28 mouse cellular contexts compared by ENCODE assay signal in genomic region chr1:64005194-64005593, GRCm38 (mm10).
DNase-seq lines count a peak whose midpoint lies in the region; ATAC-seq and TF ChIP-seq lines count a peak whose summit lies in the region.
"Had no signal": no experiment of that assay in that cellular context is flagged by ENCODE, and none has a peak within 500 bp of the region (broad histone marks: within the 10 kb centered on the region; RNA-seq: fewer than 3 reads in every experiment).

No protein-coding gene starts in this region.

- no peak overlapping the region for H3K4me3 ChIP-seq in C2C12 (ENCODE audit: insufficient read depth, poor library complexity, severe bottlenecking)
- no peak overlapping the region for H3K4me3 ChIP-seq in stomach, postnatal 0 days (ENCODE audit: low read depth, low read length)
- H3K4me3 ChIP-seq: forebrain, embryonic 10.5 days; forebrain, embryonic 13.5 days; heart, embryonic 12.5 days; heart, embryonic 15.5 days; hindbrain, embryonic 10.5 days; hindbrain, embryonic 13.5 days; intestine, embryonic 15.5 days had no signal

- no peaks in the 10 kb centered on the region for H3K79me2 ChIP-seq in C2C12 (ENCODE audit: control insufficient read depth, insufficient read depth)

- no peak overlapping the region for H3K9ac ChIP-seq in stomach, postnatal 0 days (ENCODE audit: low read length)
- H3K9ac ChIP-seq: forebrain, embryonic 13.5 days; forebrain, postnatal 0 days; heart, embryonic 12.5 days; heart, embryonic 15.5 days; hindbrain, embryonic 13.5 days; intestine, embryonic 15.5 days had no signal

- no peaks in the 10 kb centered on the region for H3K27me3 ChIP-seq in C2C12 (ENCODE audit: control insufficient read depth, insufficient read depth, insufficient read length)
- no peaks in the 10 kb centered on the region for H3K27me3 ChIP-seq in Patski
- no peaks in the 10 kb centered on the region for H3K27me3 ChIP-seq in stomach, postnatal 0 days (ENCODE audit: control insufficient read depth, insufficient read depth, low read length)
- H3K27me3 ChIP-seq: forebrain, embryonic 13.5 days; heart, embryonic 12.5 days; heart, embryonic 15.5 days; hindbrain, embryonic 13.5 days; intestine, embryonic 15.5 days had no signal

- DNase-seq in heart, adult 11 months: peak; percentile 49
- DNase-seq in heart, adult 8-10 months (ENCODE audit: low spot score): no peak
- peak; percentile 33 for DNase-seq in Patski (ENCODE audit: low read depth, low spot score)
- peak; percentile 36 for DNase-seq in stomach, postnatal 0 days (ENCODE audit: low spot score)
- no peak for DNase-seq in frontal cortex, postnatal 25 days (ENCODE audit: low spot score in 2 of 2)
- no peak for DNase-seq in c-Kit-positive CD71-positive TER-119-positive erythroid progenitor cells, embryonic 14.5 days (ENCODE audit: low spot score)
- DNase-seq: adrenal gland, postnatal 10 days; adrenal gland, postnatal 36 days; cerebellum, adult 11-12 months; cerebellum, adult 8-10 months; cerebellum, postnatal 10 days; cerebellum, postnatal 36 days; embryo, embryonic 11 days; forebrain, postnatal 0 days; gastrocnemius, postnatal 36 days; heart, postnatal 10 days; heart, postnatal 36 days; kidney, adult 11 months had no signal

- TF ChIP-seq CTCF in C2C12 (IDR thresholded peaks at IDR 0.05; ENCODE audit: control insufficient read depth, insufficient read depth, insufficient read length) (no peak), Patski (IDR thresholded peaks at IDR 0.05) (no peak)
- TF ChIP-seq CTCF in stomach, postnatal 0 days (IDR thresholded peaks at IDR 0.05; ENCODE audit: low read depth): no peak

- no peaks in the 10 kb centered on the region for H3K79me3 ChIP-seq in C2C12 (ENCODE audit: low read depth)

- no peaks in the 10 kb centered on the region for H3K36me3 ChIP-seq in C2C12 (ENCODE audit: control insufficient read depth, insufficient read depth)
- H3K36me3 ChIP-seq in stomach, postnatal 0 days (ENCODE audit: control insufficient read depth, insufficient read depth, low read length): no peaks in the 10 kb centered on the region
- H3K36me3 ChIP-seq: forebrain, embryonic 10.5 days; heart, embryonic 12.5 days; heart, embryonic 15.5 days; hindbrain, embryonic 10.5 days; hindbrain, embryonic 13.5 days; intestine, embryonic 15.5 days had no signal

- in situ Hi-C loops in Patski (cut with MboI; ENCODE audit: low pct_unique_long_range_greater_than_20kb): no loop called here

- CTCF ChIA-PET in Patski (lab: Charles Lee): interaction anchor here (1.2 to 1.7 kb wide), 2 partner anchors 10 to 108 kb away, joined by 3 to 5 read pairs; no protein-coding TSS in a partner anchor

- POLR2A ChIA-PET in Patski (lab: Charles Lee): interaction anchor here (0.6 kb wide), 1 partner anchor 104 kb away, joined by 4 read pairs; no protein-coding TSS in a partner anchor

- H3K27ac ChIP-seq in stomach, postnatal 0 days (replicated peaks): no peak overlapping the region
- H3K27ac ChIP-seq: forebrain, embryonic 13.5 days; heart, embryonic 15.5 days; hindbrain, embryonic 10.5 days; hindbrain, embryonic 13.5 days; intestine, embryonic 15.5 days had no signal

- H3ac ChIP-seq in C2C12 (ENCODE audit: control insufficient read depth, insufficient read length, low read depth): no peak overlapping the region

- no peak for TF ChIP-seq EP300 in stomach, postnatal 0 days (optimal IDR thresholded peaks at IDR 0.05)

- WGBS in stomach, postnatal 0 days: 59% methylated on average over 2 of the region's 2 CpGs

- H3K9me3 ChIP-seq in stomach, postnatal 0 days (ENCODE audit: control insufficient read depth, low read length): no peaks in the 10 kb centered on the region
- H3K9me3 ChIP-seq: forebrain, embryonic 10.5 days; forebrain, embryonic 13.5 days; heart, embryonic 12.5 days; heart, embryonic 15.5 days; hindbrain, embryonic 10.5 days; hindbrain, embryonic 13.5 days; intestine, embryonic 15.5 days had no signal

- no peaks in the 10 kb centered on the region for H3K4me1 ChIP-seq in stomach, postnatal 0 days (replicated peaks; ENCODE audit: control insufficient read depth, insufficient read depth)
- H3K4me1 ChIP-seq: heart, embryonic 15.5 days had no signal

- peak; percentile 83 for ATAC-seq in Patski
- peak; percentile 91 for ATAC-seq in stomach, postnatal 0 days (ENCODE audit: low FRiP score, low TSS enrichment)
- no peak for ATAC-seq in activated CD4-positive, CD25-positive, alpha-beta regulatory T cell, adult 4 months
- ATAC-seq: forebrain, embryonic 13.5 days; forebrain, postnatal 0 days; hindbrain, embryonic 16.5 days; intestine, embryonic 15.5 days had no signal

- H3K4me2 ChIP-seq in stomach, postnatal 0 days (replicated peaks; ENCODE audit: low read depth): no peak overlapping the region
- H3K4me2 ChIP-seq: forebrain, embryonic 13.5 days; heart, embryonic 12.5 days; heart, embryonic 15.5 days; hindbrain, embryonic 13.5 days; intestine, embryonic 15.5 days had no signal

TF ChIP-seq in C2C12, 6 proteins besides CTCF, POLR2A, EP300 and RAD21:
- TF ChIP-seq MYOD1 (IDR thresholded peaks at IDR 0.05; ENCODE audit: control insufficient read depth, insufficient read length, low read depth): no peak
- peak; percentile 91 for TF ChIP-seq MAX (IDR thresholded peaks at IDR 0.05)
TF ChIP-seq in C2C12: peak in this region for 1.

Comparison
In these comparisons a context has a peak if more than half of its experiments do, and no peak if none do; other contexts are left out.
1. DNase-seq: peak in heart, adult 11 months (single experiment), Patski (single experiment) and stomach, postnatal 0 days (single experiment); none in heart, adult 8-10 months (single experiment), frontal cortex, postnatal 25 days (0 of 2) and c-Kit-positive CD71-positive TER-119-positive erythroid progenitor cells, embryonic 14.5 days (single experiment).